Mouse (Mus musculus) testis, adult 2 months (tissue): Measurements from ENCODE around the gene Lipt2.

Experiments
- CTCF ChIP-seq: fragments of 200-500 bp; IDR thresholded peaks from 2 replicates; pipeline ENCODE4 v1.5.1; 2012; ENCODE audit warnings: low read depth, mild to moderate bottlenecking, inconsistent platforms, low read length, moderate library complexity; ENCODE audit not compliant: control insufficient read depth, insufficient read depth, insufficient replicate concordance
- POLR2A ChIP-seq: fragments of 200-500 bp; IDR thresholded peaks from 2 replicates; pipeline ENCODE4 v1.6.1; 2012; ENCODE audit warnings: low read depth, mild to moderate bottlenecking, inconsistent platforms, low read length, moderate library complexity; ENCODE audit not compliant: control insufficient read depth

GRCm38 (mm10) chr7:100148586-100148985, 10.5 kb upstream of the Lipt2 start:
- TF ChIP-seq CTCF (no peak), POLR2A (no peak)
